Mouse (Mus musculus) kidney, adult 2 months (tissue): Measurements from ENCODE around the gene Alox5. TPM values are rescaled to one million over a fixed set of nuclear protein-coding genes. Genes with fewer than 3 reads are reported as not detected.
A peak's percentile ranks its signal among the peaks of the same experiment; 100 is the strongest.
"Not testable (repeated sequence)": the region's sequence is repeated elsewhere in the genome, so short reads cannot be mapped to it uniquely, and the experiment has no call there.

Source experiments
- DNase-seq: peaks from one replicate; pipeline ENCODE4 v3.0.0; 2021
- H3K27ac ChIP-seq: fragments of 200-500 bp; 2 replicates; pipeline ENCODE4 v1.5.1; 2012; ENCODE audit warnings: low read depth, low read length, control low read depth, inconsistent platforms; ENCODE audit not compliant: insufficient read depth
- H3K27me3 ChIP-seq: fragments of 200-500 bp; replicated peaks from 2 replicates; pipeline ENCODE4 v1.6.1; 2012; ENCODE audit warnings: mild to moderate bottlenecking, moderate library complexity, low read length, inconsistent platforms; ENCODE audit not compliant: control insufficient read depth, insufficient read depth
- H3K36me3 ChIP-seq: fragments of 200-500 bp; 2 replicates; pipeline ENCODE4 v1.6.1; 2012; ENCODE audit warnings: mild to moderate bottlenecking, moderate library complexity, low read length, inconsistent platforms; ENCODE audit not compliant: control insufficient read depth, insufficient read depth
- H3K4me1 ChIP-seq: fragments of 200-500 bp; 2 replicates; pipeline ENCODE4 v1.6.1; 2011; ENCODE audit warnings: low read length; ENCODE audit not compliant: control insufficient read depth, insufficient read depth
- H3K4me3 ChIP-seq: fragments of 200-500 bp; 2 replicates; pipeline ENCODE4 v1.5.1; 2011; ENCODE audit warnings: mild to moderate bottlenecking, low read depth, low read length, control low read depth; ENCODE audit not compliant: insufficient read depth
- CTCF ChIP-seq: fragments of 200-500 bp; conservative IDR thresholded peaks from 2 replicates; pipeline ENCODE4 v1.5.1; 2011; ENCODE audit warnings: low read depth, mild to moderate bottlenecking, control low read depth, low read length, moderate library complexity, mixed read lengths; ENCODE audit not compliant: insufficient read depth, insufficient read length
- POLR2A ChIP-seq: fragments of 200-500 bp; IDR thresholded peaks from one replicate; pipeline ENCODE4 v1.6.1; 2011; ENCODE audit warnings: low read depth, low read length, control low read depth
- WGBS: fragments of 180-500 bp; shearing (Covaris S2); methylation state at CpG from one replicate; pipeline ENCODE4 v1.1.7; 2018; 5-methylcytosine and 5-hydroxymethylcytosine counted together
- polyA plus RNA-seq: library from polyadenylated mRNA; depleted of rRNA; stranded (reverse); fragments of >200 nt; gene quantifications from 2 replicates; pipeline ENCODE4 v1.2.3, GENCODE M21; 2012; rRNA removed

The Alox5 gene
- polyA plus RNA-seq = 0.45 and 1.2 TPM in 2 replicates

GRCm38 (mm10) chr6:116460544-116461283, at the start of gene Alox5:
Gene Alox5, minus strand, starts transcription at chr6:116461178.
- H3K4me3 ChIP-seq = no peak within 1 kb of the TSS
- peak; percentile 16 for DNase-seq
- no peaks in the 10 kb centered on the region for H3K36me3 ChIP-seq
- WGBS = 3% methylated on average over 43 of the region's 43 CpGs
- H3K27ac ChIP-seq = no peak within 1 kb of the TSS
- H3K27me3 ChIP-seq = no peaks in the 10 kb centered on the region
- no peaks in the 10 kb centered on the region for H3K4me1 ChIP-seq
- no peak for TF ChIP-seq CTCF
- no peak for TF ChIP-seq POLR2A

- not testable (repeated sequence) for H3K36me3 ChIP-seq, H3K27me3 ChIP-seq, H3K27ac ChIP-seq, H3K4me1 ChIP-seq, H3K4me3 ChIP-seq, DNase-seq
- 90% methylated on average over 20 of the region's 20 CpGs for whole genome bisulfite sequencing
These were observed 45.5 kb upstream of the Alox5 start, which contains the start of gene Olfr212 for GRCm38 (mm10) chr6:116506302-116507003. Gene Olfr212, plus strand, starts transcription at chr6:116506516.

GRCm38 (mm10) chr6:116495960-116496359, 35.0 kb upstream of the Alox5 start:
- no peaks in the 10 kb centered on the region for H3K36me3 ChIP-seq
- 86% methylated on average over 1 of the region's 1 CpGs for WGBS
- no peak overlapping the region for H3K27ac ChIP-seq
- H3K4me3 ChIP-seq = no peak overlapping the region
- no peak for DNase-seq
- H3K27me3 ChIP-seq = no peaks in the 10 kb centered on the region
- H3K4me1 ChIP-seq = no peaks in the 10 kb centered on the region
- TF ChIP-seq POLR2A = no peak
- no peak for TF ChIP-seq CTCF

GRCm38 (mm10) chr6:116493742-116494141, 32.8 kb upstream of the Alox5 start:
- no peak for TF ChIP-seq CTCF
- TF ChIP-seq POLR2A = no peak
- H3K4me1 ChIP-seq = no peaks in the 10 kb centered on the region
- no peaks in the 10 kb centered on the region for H3K36me3 ChIP-seq
- H3K27me3 ChIP-seq = no peaks in the 10 kb centered on the region
- H3K4me3 ChIP-seq = no peak overlapping the region
- no peak overlapping the region for H3K27ac ChIP-seq
- 84% methylated on average over 5 of the region's 5 CpGs for WGBS
- DNase-seq = no peak

- H3K4me3 ChIP-seq = no peak within 1 kb of the TSS
- TF ChIP-seq CTCF = no peak
- no peak for TF ChIP-seq POLR2A
- H3K27me3 ChIP-seq = no peaks in the 10 kb centered on the region
- 71% methylated on average over 4 of the region's 4 CpGs for WGBS
- H3K27ac ChIP-seq = no peak within 1 kb of the TSS
- no peaks in the 10 kb centered on the region for H3K36me3 ChIP-seq
- no peak for DNase-seq
- H3K4me1 ChIP-seq = no peaks in the 10 kb centered on the region
These were observed 27.8 kb upstream of the Alox5 start, which contains the start of gene Olfr211 for GRCm38 (mm10) chr6:116488791-116489190. Gene Olfr211, plus strand, starts transcription at chr6:116489091.

- Histone ChIP-seq H3K27ac (no peak overlapping the region), H3K4me1 (no peaks in the 10 kb centered on the region), H3K36me3 (no peaks in the 10 kb centered on the region), H3K27me3 (no peaks in the 10 kb centered on the region), H3K4me3 (no peak overlapping the region)
- WGBS = 62% methylated on average over 1 of the region's 1 CpGs
- TF ChIP-seq POLR2A (no peak), CTCF (no peak)
- no peak for DNase-seq
These were observed 25.9 kb upstream of the Alox5 start for GRCm38 (mm10) chr6:116486833-116487232.

- Histone ChIP-seq H3K27me3 (no peaks in the 10 kb centered on the region), H3K4me1 (no peaks in the 10 kb centered on the region), H3K36me3 (no peaks in the 10 kb centered on the region), H3K27ac (no peak overlapping the region), H3K4me3 (no peak overlapping the region)
- TF ChIP-seq POLR2A (no peak), CTCF (no peak)
- DNase-seq = no peak
- 78% methylated on average over 1 of the region's 1 CpGs for whole genome bisulfite sequencing
These were observed 24.1 kb upstream of the Alox5 start for GRCm38 (mm10) chr6:116485081-116485480.
